Mouse (Mus musculus) C2C12 (cell line): ENCODE measurements around the gene Gpr62.

Experiments
- CEBPB ChIP-seq: IDR thresholded peaks from one replicate; pipeline ENCODE4 v1.6.1; 2011; ENCODE audit warnings: low read depth, mild to moderate bottlenecking, control low read depth, moderate library complexity
- CTCF ChIP-seq: IDR thresholded peaks from one replicate; pipeline ENCODE4 v1.5.1; 2011; ENCODE audit not compliant: control insufficient read depth, insufficient read depth, insufficient read length
- FOSL1 ChIP-seq: IDR thresholded peaks from one replicate; pipeline ENCODE4 v1.8.0; 2011; ENCODE audit warnings: mild to moderate bottlenecking, low read length; ENCODE audit not compliant: poor library complexity, insufficient read depth, severe bottlenecking
- MAX ChIP-seq: IDR thresholded peaks from one replicate; pipeline ENCODE4 v1.6.1; 2011; ENCODE audit warnings: mild to moderate bottlenecking, control low read depth
- MYOD1 ChIP-seq: IDR thresholded peaks from one replicate; pipeline ENCODE4 v1.6.1; 2011; ENCODE audit warnings: low read depth; ENCODE audit not compliant: control insufficient read depth, insufficient read length
- MYOG ChIP-seq: IDR thresholded peaks from one replicate; pipeline ENCODE4 v1.6.1; 2011; ENCODE audit not compliant: control insufficient read depth, insufficient read length; ENCODE audit errors: extremely low read depth
- USF1 ChIP-seq: IDR thresholded peaks from one replicate; pipeline ENCODE4 v1.6.1; 2011; ENCODE audit warnings: low read depth, mild to moderate bottlenecking, control low read depth, moderate library complexity

DNA sequence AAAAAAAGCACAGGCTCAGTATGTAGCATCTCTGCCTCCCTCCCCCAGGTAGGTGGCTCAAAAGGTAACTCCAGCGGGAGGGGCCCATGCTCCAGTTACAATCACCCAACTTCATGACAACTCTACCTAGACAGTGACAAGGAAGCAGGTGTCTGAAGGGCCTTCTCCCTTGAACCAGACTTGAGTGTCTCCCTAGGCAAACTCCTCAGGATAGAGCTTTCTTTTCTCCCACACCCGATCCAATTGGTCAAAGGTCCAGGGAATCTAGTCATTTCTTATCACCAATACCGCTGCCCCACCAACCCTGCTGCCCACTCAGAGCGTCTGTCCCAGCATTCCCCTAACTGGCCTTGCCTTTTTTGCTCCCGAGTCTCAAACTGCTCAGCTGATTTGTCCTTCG, 983 bp upstream of the Gpr62 start:
- TF ChIP-seq CTCF = no peak
- TF ChIP-seq MAX = no peak
- TF ChIP-seq FOSL1 = no peak
- TF ChIP-seq USF1 = no peak
- TF ChIP-seq CEBPB = no peak
- TF ChIP-seq MYOG = no peak
- no peak for TF ChIP-seq MYOD1
